Comparison of ENCODE assay signal across 1 mouse cellular context in the genomic region with DNA sequence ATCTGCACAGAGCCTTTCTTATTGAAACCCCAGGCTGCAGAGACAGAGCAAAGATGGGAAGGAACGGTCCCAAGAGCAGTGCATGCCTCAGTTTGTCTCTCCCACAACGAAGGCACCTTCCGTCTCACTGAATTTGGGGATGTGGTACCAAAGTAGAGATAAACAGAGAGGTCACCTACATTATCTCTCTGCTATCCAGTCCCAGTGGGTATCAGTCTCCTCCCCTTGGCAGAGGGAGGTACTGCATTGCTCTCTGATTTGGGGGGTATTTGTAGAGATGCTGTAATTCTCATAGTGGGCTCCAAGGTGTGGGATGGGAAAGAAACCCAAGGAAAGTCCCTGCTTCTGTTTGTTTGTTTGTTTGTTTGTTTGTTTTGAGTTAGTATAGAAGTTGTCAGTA.
A peak's percentile ranks its signal among the peaks of the same experiment; 100 is the strongest.
TF ChIP-seq lines count a peak whose summit lies in the region.

No protein-coding gene starts in this region.

TF ChIP-seq in MEL, 35 proteins besides CTCF, POLR2A, EP300 and RAD21:
- TF ChIP-seq E2F4 (IDR thresholded peaks at IDR 0.05; ENCODE audit: borderline replicate concordance, low read depth, low read length), result no peak
- no peak for TF ChIP-seq POLR2AphosphoS5 (IDR thresholded peaks at IDR 0.05; ENCODE audit: borderline replicate concordance, low read depth, low read length)
- TF ChIP-seq MAZ (IDR thresholded peaks at IDR 0.05; ENCODE audit: low read depth, low read length), result no peak
- TF ChIP-seq MAFK (IDR thresholded peaks at IDR 0.05; ENCODE audit: borderline replicate concordance, low read depth, low read length), result no peak
- no peak for TF ChIP-seq GABPA (IDR thresholded peaks at IDR 0.05; ENCODE audit: low read depth, low read length)
- TF ChIP-seq NELFE (IDR thresholded peaks at IDR 0.05; ENCODE audit: low read depth, low read length), result no peak
- TF ChIP-seq USF2 (IDR thresholded peaks at IDR 0.05; ENCODE audit: borderline replicate concordance in 1 of 2, insufficient read depth in 1 of 2, low read depth in 1 of 2, low read length in 2 of 2), result no peak
- TF ChIP-seq TBP (IDR thresholded peaks at IDR 0.05; ENCODE audit: low read depth, low read length), result no peak
- no peak for TF ChIP-seq TAL1 (IDR thresholded peaks at IDR 0.05; ENCODE audit: low read length)
- no peak for TF ChIP-seq ZMIZ1 (IDR thresholded peaks at IDR 0.05; ENCODE audit: low read depth, low read length)
- peak; percentile 19; the same call in 1 of the 2 replicates for TF ChIP-seq ZC3H11A (IDR thresholded peaks at IDR 0.05; ENCODE audit: low read depth, low read length)
- peak; percentile 61 for TF ChIP-seq SMC3 (IDR thresholded peaks at IDR 0.05; ENCODE audit: low read depth, low read length)
- no peak for TF ChIP-seq POLR2AphosphoS2 (IDR thresholded peaks at IDR 0.05; ENCODE audit: low read length)
- TF ChIP-seq TCF12 (IDR thresholded peaks at IDR 0.05; ENCODE audit: low read depth, low read length), result no peak
- TF ChIP-seq GATA1 (IDR thresholded peaks at IDR 0.05; ENCODE audit: low read depth, low read length), result no peak
